Mouse (Mus musculus) E14TG2a.4 (cell line): Measurements from ENCODE around the gene Bola2.

Experiments
- CTCF ChIP-seq: conservative IDR thresholded peaks from 2 replicates; pipeline ENCODE4 v1.5.1; 2014; ENCODE audit warnings: low read length
- NANOG ChIP-seq: IDR thresholded peaks from 2 replicates; pipeline ENCODE4 v1.6.1; 2014; ENCODE audit warnings: borderline replicate concordance, low read length, mixed read lengths
- POU5F1 ChIP-seq: IDR thresholded peaks from 2 replicates; pipeline ENCODE4 v1.6.1; 2014; ENCODE audit warnings: low read length, borderline replicate concordance

GRCm38 (mm10) chr7:126701070-126701469, 5.9 kb downstream of the Bola2 start:
- TF ChIP-seq CTCF (peak; percentile 75), NANOG (no peak), POU5F1 (no peak)
